Mouse (Mus musculus) midbrain, embryonic 12.5 days (tissue): ENCODE data around the gene Arf3. TPM values are rescaled to one million over a fixed set of nuclear protein-coding genes. Genes with fewer than 3 reads are reported as not detected.

Source experiments
- ATAC-seq: fragments of 200-750 bp; cut with Nextera tagmentation; 2 replicates; pipeline ENCODE4 v1.8.0; 2017; ENCODE audit warnings: low read depth, moderate TSS enrichment, moderate library complexity; ENCODE audit not compliant: low FRiP score
- H3K27ac ChIP-seq: fragments of 300-500 bp; sonication (generic); replicated peaks from 2 replicates; pipeline ENCODE4 v1.5.1; 2016; ENCODE audit warnings: mild to moderate bottlenecking
- H3K27me3 ChIP-seq: fragments of 300-500 bp; sonication (generic); 2 replicates; pipeline ENCODE4 v1.6.1; 2016; ENCODE audit warnings: mild to moderate bottlenecking
- H3K36me3 ChIP-seq: fragments of 300-500 bp; sonication (generic); 2 replicates; pipeline ENCODE4 v1.6.1; 2016
- H3K4me1 ChIP-seq: fragments of 300-500 bp; sonication (generic); 2 replicates; pipeline ENCODE4 v1.6.1; 2016
- H3K4me2 ChIP-seq: fragments of 300-500 bp; sonication (generic); replicated peaks from 2 replicates; pipeline ENCODE4 v1.6.1; 2016; ENCODE audit warnings: mild to moderate bottlenecking, moderate library complexity
- H3K4me3 ChIP-seq: fragments of 300-500 bp; sonication (generic); 2 replicates; pipeline ENCODE4 v1.5.1; 2016; ENCODE audit warnings: mild to moderate bottlenecking
- H3K9ac ChIP-seq: fragments of 300-500 bp; sonication (generic); replicated peaks from 2 replicates; pipeline ENCODE4 v1.6.1; 2016; ENCODE audit warnings: mild to moderate bottlenecking, moderate library complexity
- H3K9me3 ChIP-seq: fragments of 300-500 bp; sonication (generic); 2 replicates; pipeline ENCODE4 v1.6.1; 2016; ENCODE audit warnings: mild to moderate bottlenecking
- WGBS: fragments of 180-500 bp; shearing (Covaris S2); methylation state at CpG from one replicate; pipeline ENCODE4 v1.1.7; 2016; 5-methylcytosine and 5-hydroxymethylcytosine counted together
- polyA plus RNA-seq: library from polyadenylated mRNA; unstranded; fragments of >200 nt; fragmentation: Nextera tagmentation; extraction: Ambion mirVana; gene quantifications from 2 replicates; pipeline ENCODE4 v1.2.1, GENCODE M21; 2016

The Arf3 gene
- polyA plus RNA-seq, 1 experiment from 2014 or later: 56.0 TPM

- Histone ChIP-seq H3K4me1 (peaks cover 41% of the 10 kb centered on the region), H3K4me2 (no peak overlapping the region)
- ATAC-seq: no peak
These were observed 12.5 kb upstream of the Arf3 start for GRCm38 (mm10) chr15:98775533-98775932.

DNA sequence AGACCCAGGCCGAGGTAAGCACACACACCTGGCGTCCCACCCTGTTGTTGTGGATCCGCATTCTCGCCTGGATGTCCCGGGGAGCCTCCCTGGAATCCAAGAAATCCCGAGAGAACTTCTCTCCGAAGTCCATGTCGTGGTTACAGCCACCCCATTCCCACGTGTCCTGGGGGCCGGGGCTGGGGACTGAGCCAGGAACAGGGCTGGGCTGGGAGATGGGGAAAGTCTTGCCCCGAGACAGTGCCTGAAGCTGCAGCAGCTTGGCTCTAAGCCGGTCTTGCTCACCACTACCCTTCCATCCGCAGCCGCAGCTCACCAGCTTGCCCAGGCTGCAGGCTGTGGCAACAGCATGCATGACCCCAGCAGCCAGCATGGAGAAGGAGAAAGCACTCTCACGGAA lies 11.1 kb upstream of the Arf3 start:
- peaks cover 37% of the 10 kb centered on the region for H3K4me1 ChIP-seq
- WGBS: 10% methylated on average over 15 of the region's 15 CpGs

More at GRCm38 (mm10) chr15:98775533-98775932, 12.5 kb upstream of the Arf3 start:
- Histone ChIP-seq H3K27ac (no peak overlapping the region), H3K9me3 (no peaks in the 10 kb centered on the region), H3K4me3 (no peak overlapping the region), H3K36me3 (no peaks in the 10 kb centered on the region), H3K27me3 (peaks cover 100% of the 10 kb centered on the region), H3K9ac (no peak overlapping the region)
- WGBS: 3% methylated on average over 5 of the region's 5 CpGs

DNA sequence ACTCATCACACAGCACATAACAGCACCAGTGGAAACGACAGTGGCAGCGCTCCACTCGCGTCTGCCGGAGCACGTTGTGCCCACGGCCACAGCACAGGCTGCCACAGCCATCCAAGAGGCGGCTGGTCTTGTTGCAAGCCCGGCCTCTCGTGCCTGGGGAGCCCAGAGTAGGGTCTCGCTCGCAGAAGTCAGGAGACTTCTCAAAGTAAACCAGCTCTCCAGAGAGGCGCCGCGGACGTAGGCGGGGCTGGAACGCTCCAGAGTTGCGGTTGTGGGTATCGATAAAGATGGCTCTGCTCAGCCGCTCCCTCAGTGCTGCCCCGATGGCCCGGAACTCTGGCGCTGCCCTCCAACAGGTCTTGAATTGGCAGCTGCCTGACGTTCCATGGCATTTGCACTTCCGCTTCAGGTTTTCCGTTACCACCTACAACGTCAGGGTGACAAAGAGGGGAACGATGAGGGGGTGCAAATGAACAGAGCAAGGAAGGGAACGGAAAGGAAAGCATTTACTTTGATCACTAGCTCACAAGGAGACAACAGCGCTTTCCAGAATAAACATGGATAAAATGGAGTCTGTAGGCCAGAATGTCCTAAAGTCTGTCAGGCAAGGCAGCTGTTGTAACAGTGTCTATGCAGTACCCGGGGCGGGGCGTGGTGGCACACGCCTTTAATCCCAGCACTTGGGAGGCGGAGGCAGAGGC lies 9.6 kb upstream of the Arf3 start:
- Histone ChIP-seq H3K36me3 (no peaks in the 10 kb centered on the region), H3K4me3 (peak overlapping the region; percentile 28), H3K27ac (no peak overlapping the region), H3K4me1 (peaks cover 29% of the 10 kb centered on the region), H3K4me2 (peak overlapping the region; percentile 39), H3K27me3 (peaks cover 100% of the 10 kb centered on the region), H3K9ac (0 out of 2 replicates have a peak overlapping the region, but pooled peaks have one; percentile 28), H3K9me3 (no peaks in the 10 kb centered on the region)
- 2% methylated on average over 36 of the region's 36 CpGs for WGBS
- no peak for ATAC-seq

More for the DNA sequence above, 11.1 kb upstream of the Arf3 start:
- ATAC-seq: no peak
- Histone ChIP-seq H3K27me3 (peaks cover 100% of the 10 kb centered on the region), H3K9ac (no peak overlapping the region), H3K36me3 (no peaks in the 10 kb centered on the region), H3K4me2 (no peak overlapping the region), H3K4me3 (no peak overlapping the region), H3K9me3 (no peaks in the 10 kb centered on the region), H3K27ac (no peak overlapping the region)

GRCm38 (mm10) chr15:98771813-98772425 lies 8.9 kb upstream of the Arf3 start:
- Histone ChIP-seq H3K9me3 (no peaks in the 10 kb centered on the region), H3K4me3 (peak overlapping the region; percentile 28), H3K27ac (no peak overlapping the region), H3K4me2 (peak overlapping the region; percentile 39; the same call in 1 of the 2 replicates), H3K9ac (no peak overlapping the region), H3K36me3 (no peaks in the 10 kb centered on the region), H3K27me3 (peaks cover 94% of the 10 kb centered on the region), H3K4me1 (peaks cover 24% of the 10 kb centered on the region)
- WGBS: 5% methylated on average over 12 of the region's 12 CpGs
- no peak for ATAC-seq

GRCm38 (mm10) chr15:98768259-98768658 lies 5.2 kb upstream of the Arf3 start:
- Histone ChIP-seq H3K4me2 (no peak overlapping the region), H3K4me3 (no peak overlapping the region), H3K9me3 (no peaks in the 10 kb centered on the region), H3K4me1 (peaks cover 13% of the 10 kb centered on the region), H3K27me3 (peaks cover 84% of the 10 kb centered on the region), H3K9ac (no peak overlapping the region), H3K27ac (no peak overlapping the region), H3K36me3 (no peaks in the 10 kb centered on the region)
- 23% methylated on average over 5 of the region's 5 CpGs for WGBS
- ATAC-seq: no peak

GRCm38 (mm10) chr15:98765929-98766328 lies 2.9 kb upstream of the Arf3 start:
- Histone ChIP-seq H3K36me3 (no peaks in the 10 kb centered on the region), H3K9me3 (no peaks in the 10 kb centered on the region), H3K4me3 (no peak overlapping the region), H3K4me2 (no peak overlapping the region), H3K4me1 (peaks cover 17% of the 10 kb centered on the region), H3K27me3 (peaks cover 61% of the 10 kb centered on the region), H3K9ac (no peak overlapping the region), H3K27ac (no peak overlapping the region)
- no peak for ATAC-seq
- WGBS: 74% methylated on average over 4 of the region's 4 CpGs

DNA sequence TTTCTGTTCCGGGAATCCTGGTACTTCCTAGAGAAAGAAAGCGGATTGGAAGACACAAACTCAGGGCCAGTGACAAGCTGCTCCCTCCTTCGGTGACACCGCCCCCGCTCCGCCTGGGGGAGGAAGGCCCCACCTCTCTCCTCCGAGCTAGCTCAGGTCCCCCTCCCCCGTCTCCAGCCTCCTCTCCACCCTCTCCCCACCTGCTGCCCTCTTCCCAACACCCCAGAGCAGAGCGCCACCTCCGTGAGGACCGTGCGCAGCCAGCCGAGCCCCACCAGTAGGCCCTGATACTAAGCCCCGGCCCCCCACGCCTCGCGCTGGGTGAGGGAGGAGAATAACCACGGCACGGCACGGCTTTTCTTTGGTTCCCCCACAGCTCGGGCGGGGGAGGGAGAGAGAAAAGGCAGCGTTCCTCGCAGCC lies 803 bp downstream of the Arf3 start:
- peak overlapping the region; percentile 90 for H3K27ac ChIP-seq
- WGBS: under 1% methylated on average over 18 of the region's 24 CpGs
- peak overlapping the region; percentile 80 for H3K4me2 ChIP-seq
- no peaks in the 10 kb centered on the region for H3K9me3 ChIP-seq
- peak overlapping the region; percentile 92 for H3K4me3 ChIP-seq
- peaks cover 15% of the 10 kb centered on the region for H3K36me3 ChIP-seq
- peak; percentile 83 for ATAC-seq
- H3K9ac ChIP-seq: peak overlapping the region; percentile 98
- peaks cover 28% of the 10 kb centered on the region for H3K27me3 ChIP-seq
- H3K4me1 ChIP-seq: peaks cover 26% of the 10 kb centered on the region

DNA sequence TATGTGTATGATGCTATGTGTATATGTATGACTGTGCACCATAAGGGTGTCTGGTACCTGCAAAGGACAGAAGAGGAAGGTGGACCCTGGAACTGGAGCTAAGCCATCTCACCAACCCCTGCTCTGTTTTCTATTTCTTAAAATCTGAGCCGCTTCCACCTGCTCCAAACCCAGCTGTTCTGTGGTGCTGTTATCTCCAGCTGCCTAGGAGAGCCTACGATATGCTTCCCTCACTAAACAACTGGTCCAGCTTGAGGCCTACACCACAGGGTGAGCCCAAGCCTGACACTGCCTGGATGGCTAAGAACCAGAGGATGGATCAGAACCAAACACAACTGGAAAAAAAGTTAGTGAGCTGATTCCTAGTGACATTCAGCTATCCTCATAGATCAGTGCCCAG lies 8.9 kb downstream of the Arf3 start:
- Histone ChIP-seq H3K36me3 (peaks cover 12% of the 10 kb centered on the region), H3K27me3 (no peaks in the 10 kb centered on the region), H3K4me1 (peaks cover 4% of the 10 kb centered on the region; the same call in 1 of the 2 replicates), H3K9ac (no peak overlapping the region), H3K4me3 (no peak overlapping the region), H3K27ac (no peak overlapping the region), H3K4me2 (no peak overlapping the region), H3K9me3 (no peaks in the 10 kb centered on the region)
- WGBS: 95% methylated on average over 2 of the region's 2 CpGs
- no peak for ATAC-seq

- 61% methylated on average over 8 of the region's 8 CpGs for WGBS
- peaks cover 4% of the 10 kb centered on the region; the same call in 1 of the 2 replicates for H3K4me1 ChIP-seq
- no peak for ATAC-seq
These were observed 10.0 kb downstream of the Arf3 start for GRCm38 (mm10) chr15:98753021-98753423.

GRCm38 (mm10) chr15:98749093-98749492 lies 13.9 kb downstream of the Arf3 start:
- WGBS: 97% methylated on average over 2 of the region's 2 CpGs
- ATAC-seq: no peak

More at GRCm38 (mm10) chr15:98753021-98753423, 10.0 kb downstream of the Arf3 start:
- Histone ChIP-seq H3K4me2 (no peak overlapping the region), H3K4me3 (no peak overlapping the region), H3K9me3 (no peaks in the 10 kb centered on the region), H3K27ac (no peak overlapping the region), H3K27me3 (no peaks in the 10 kb centered on the region), H3K9ac (no peak overlapping the region), H3K36me3 (peaks cover 8% of the 10 kb centered on the region)

DNA sequence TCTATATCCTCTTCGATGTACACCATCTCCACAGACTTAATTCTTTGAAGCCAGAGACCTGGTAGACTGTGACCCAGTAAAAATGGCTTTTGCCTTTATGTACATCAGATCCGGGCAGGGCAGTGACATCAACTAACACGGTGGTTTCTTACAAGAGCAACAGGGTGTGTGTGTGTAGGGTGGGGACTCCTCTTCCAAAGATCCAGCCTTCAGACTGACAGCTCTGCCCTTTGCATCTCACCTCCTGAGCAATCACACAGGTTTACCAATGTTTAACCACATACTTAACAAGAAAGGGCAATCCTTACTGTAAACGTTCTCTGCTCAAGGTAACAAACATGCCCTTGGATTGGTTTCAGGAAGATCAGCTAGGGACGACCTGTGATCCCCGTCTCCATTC lies 15.7 kb downstream of the Arf3 start:
- H3K4me2 ChIP-seq: no peak overlapping the region
- no peaks in the 10 kb centered on the region for H3K9me3 ChIP-seq
- peaks cover 15% of the 10 kb centered on the region for H3K36me3 ChIP-seq
- H3K27me3 ChIP-seq: no peaks in the 10 kb centered on the region
- H3K4me3 ChIP-seq: no peak overlapping the region
- H3K27ac ChIP-seq: no peak overlapping the region
- WGBS: 89% methylated on average over 6 of the region's 6 CpGs
- H3K4me1 ChIP-seq: no peaks in the 10 kb centered on the region
- no peak for ATAC-seq
- no peak overlapping the region for H3K9ac ChIP-seq

More at GRCm38 (mm10) chr15:98749093-98749492, 13.9 kb downstream of the Arf3 start:
- no peak overlapping the region for H3K9ac ChIP-seq
- H3K4me1 ChIP-seq: peaks cover 4% of the 10 kb centered on the region; the same call in 1 of the 2 replicates
- H3K27me3 ChIP-seq: no peaks in the 10 kb centered on the region
- no peak overlapping the region for H3K4me3 ChIP-seq
- H3K4me2 ChIP-seq: no peak overlapping the region
- H3K27ac ChIP-seq: no peak overlapping the region
- peaks cover 6% of the 10 kb centered on the region for H3K36me3 ChIP-seq
- H3K9me3 ChIP-seq: no peaks in the 10 kb centered on the region

- no peak overlapping the region for H3K9ac ChIP-seq
- WGBS: 89% methylated on average over 10 of the region's 10 CpGs
- H3K27me3 ChIP-seq: no peaks in the 10 kb centered on the region
- no peak for ATAC-seq
- H3K36me3 ChIP-seq: peaks cover 22% of the 10 kb centered on the region
- H3K4me3 ChIP-seq: no peak overlapping the region
- H3K4me2 ChIP-seq: no peak overlapping the region
- H3K27ac ChIP-seq: no peak overlapping the region
- no peaks in the 10 kb centered on the region for H3K9me3 ChIP-seq
- H3K4me1 ChIP-seq: no peaks in the 10 kb centered on the region
These were observed 16.6 kb downstream of the Arf3 start for GRCm38 (mm10) chr15:98746344-98746965.
